Mouse (Mus musculus): Measurements from ENCODE around the gene Ppm1d. TPM values are rescaled to one million over a fixed set of nuclear protein-coding genes. Genes with fewer than 3 reads are reported as not detected.

The Ppm1d gene
- polyA plus RNA-seq, 1 experiment from 2014 or later, result 28.1 TPM

DNA sequence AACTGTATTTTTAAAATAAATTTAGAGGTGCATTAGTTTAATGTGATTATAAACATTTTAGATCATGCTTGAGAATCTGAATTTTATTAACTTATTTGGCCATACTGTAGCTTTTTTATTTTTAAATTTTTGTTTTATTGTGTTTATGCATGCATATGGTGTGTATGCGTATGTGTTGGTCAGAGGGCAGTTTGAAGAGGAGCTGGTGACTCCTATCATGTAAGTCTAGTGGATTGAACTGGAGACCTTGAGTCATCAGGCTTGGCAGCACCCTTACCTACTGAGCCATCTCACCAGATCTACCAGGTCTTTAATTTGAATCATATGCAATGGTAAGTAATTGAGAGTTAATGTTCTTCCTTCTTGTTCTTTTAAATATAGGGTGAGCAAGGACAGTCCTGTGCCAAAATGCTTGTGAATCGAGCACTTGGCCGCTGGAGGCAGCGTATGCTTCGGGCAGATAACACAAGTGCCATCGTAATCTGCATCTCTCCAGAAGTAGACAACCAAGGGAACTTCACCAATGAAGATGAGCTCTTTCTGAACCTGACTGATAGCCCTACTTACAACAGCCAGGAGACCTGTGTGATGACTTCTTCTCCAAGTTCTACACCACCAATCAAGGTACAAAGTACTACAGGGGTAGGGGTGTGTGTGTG, 28.3 kb downstream of the Ppm1d start:
- Histone ChIP-seq H3K36me3 (ENCODE audit: control insufficient read depth, insufficient read depth, low read length) (peaks cover 8% of the 10 kb centered on the region), H3K9ac (ENCODE audit: low read length) (no peak overlapping the region), H3K27me3 (ENCODE audit: control insufficient read depth, insufficient read depth, low read length) (no peaks in the 10 kb centered on the region), H3K4me3 (ENCODE audit: low read depth, low read length) (no peak overlapping the region), H3K4me1 (ENCODE audit: control insufficient read depth, insufficient read depth, low read length) (no peaks in the 10 kb centered on the region), H3K27ac (replicated peaks; ENCODE audit: low read depth, low read length) (no peak overlapping the region), H3K4me2 (ENCODE audit: low read depth, severe bottlenecking) (no peak overlapping the region), H3K9me3 (ENCODE audit: control insufficient read depth, low read length) (no peaks in the 10 kb centered on the region)
- WGBS, result 93% methylated on average over 6 of the region's 6 CpGs
- ATAC-seq (ENCODE audit: insufficient number of reproducible peaks, low FRiP score, low TSS enrichment, low read depth), result no peak
- no peak for DNase-seq (ENCODE audit: low spot score)

DNA sequence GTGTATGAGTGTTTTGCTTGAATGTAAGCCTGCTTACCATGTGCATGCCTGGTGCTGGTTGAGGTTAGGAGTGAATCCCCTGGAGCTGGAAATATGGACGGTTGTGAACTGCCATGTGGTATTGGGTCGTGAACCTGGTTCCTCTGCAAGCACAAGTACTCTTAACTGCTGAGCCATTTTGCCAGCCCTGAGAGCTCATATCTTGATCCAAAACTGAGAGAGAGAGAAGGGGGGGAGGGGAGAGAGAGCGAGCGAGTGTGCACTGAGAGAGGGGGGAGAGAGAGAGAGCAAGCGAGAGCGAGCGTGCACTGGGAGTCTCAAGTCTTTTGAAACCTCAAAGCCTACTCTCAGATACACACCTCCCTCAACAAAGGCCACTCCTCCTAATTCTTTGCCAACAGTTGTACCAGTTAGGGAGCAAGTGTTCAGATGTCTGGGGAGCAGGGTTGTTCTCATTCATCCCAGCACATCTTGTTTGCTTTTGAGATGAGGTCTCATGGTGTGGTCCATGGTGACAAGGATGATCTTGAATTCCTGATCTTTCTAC, 29.1 kb downstream of the Ppm1d start:
- Histone ChIP-seq H3K36me3 (ENCODE audit: control insufficient read depth, insufficient read depth, low read length) (peaks cover 8% of the 10 kb centered on the region), H3K4me3 (ENCODE audit: low read depth, low read length) (no peak overlapping the region)
- 92% methylated on average over 7 of the region's 7 CpGs for WGBS

GRCm38 (mm10) chr11:85352539-85353380, 41.7 kb downstream of the Ppm1d start, which contains the start of gene Bcas3:
TSS of gene Bcas3 (plus strand) at chr11:85353167.
- H3K27ac ChIP-seq (replicated peaks; ENCODE audit: low read depth, low read length), result no peak within 1 kb of the TSS
- no peaks in the 10 kb centered on the region for H3K9me3 ChIP-seq (ENCODE audit: control insufficient read depth, low read length)
- peak; percentile 98 for DNase-seq (ENCODE audit: low spot score)
- no peaks in the 10 kb centered on the region for H3K36me3 ChIP-seq (ENCODE audit: control insufficient read depth, insufficient read depth, low read length)
- peak within 1 kb of the TSS; percentile 57 for H3K4me2 ChIP-seq (ENCODE audit: low read depth, severe bottlenecking)
- peak; percentile 98 for ATAC-seq (ENCODE audit: insufficient number of reproducible peaks, low FRiP score, low TSS enrichment, low read depth)
- under 1% methylated on average over 47 of the region's 47 CpGs for WGBS
- H3K27me3 ChIP-seq (ENCODE audit: control insufficient read depth, insufficient read depth, low read length), result no peaks in the 10 kb centered on the region
- H3K9ac ChIP-seq (ENCODE audit: low read length), result peak within 1 kb of the TSS; percentile 70
- 0 out of 2 replicates have a peak, but pooled peaks cover 2% of the 10 kb centered on the region for H3K4me1 ChIP-seq (ENCODE audit: control insufficient read depth, insufficient read depth, low read length)
- H3K4me3 ChIP-seq (ENCODE audit: low read depth, low read length), result peak within 1 kb of the TSS; percentile 73

More for the DNA sequence above, 29.1 kb downstream of the Ppm1d start:
- Histone ChIP-seq H3K9ac (ENCODE audit: low read length) (no peak overlapping the region), H3K4me1 (ENCODE audit: control insufficient read depth, insufficient read depth, low read length) (no peaks in the 10 kb centered on the region), H3K4me2 (ENCODE audit: low read depth, severe bottlenecking) (no peak overlapping the region), H3K9me3 (ENCODE audit: control insufficient read depth, low read length) (no peaks in the 10 kb centered on the region), H3K27ac (replicated peaks; ENCODE audit: low read depth, low read length) (no peak overlapping the region), H3K27me3 (ENCODE audit: control insufficient read depth, insufficient read depth, low read length) (no peaks in the 10 kb centered on the region)
- ATAC-seq (ENCODE audit: insufficient number of reproducible peaks, low FRiP score, low TSS enrichment, low read depth) (no peak), DNase-seq (ENCODE audit: low spot score) (no peak)

GRCm38 (mm10) chr11:85353819-85354218, 42.8 kb downstream of the Ppm1d start:
- no peak for ATAC-seq (ENCODE audit: insufficient number of reproducible peaks, low FRiP score, low TSS enrichment, low read depth)
- WGBS, result 73% methylated on average over 4 of the region's 4 CpGs
- Histone ChIP-seq H3K27me3 (ENCODE audit: control insufficient read depth, insufficient read depth, low read length) (no peaks in the 10 kb centered on the region), H3K4me2 (ENCODE audit: low read depth, severe bottlenecking) (peak overlapping the region; percentile 57), H3K4me1 (ENCODE audit: control insufficient read depth, insufficient read depth, low read length) (0 out of 2 replicates have a peak, but pooled peaks cover 2% of the 10 kb centered on the region), H3K27ac (replicated peaks; ENCODE audit: low read depth, low read length) (no peak overlapping the region), H3K9ac (ENCODE audit: low read length) (no peak overlapping the region), H3K4me3 (ENCODE audit: low read depth, low read length) (peak overlapping the region; percentile 73), H3K36me3 (ENCODE audit: control insufficient read depth, insufficient read depth, low read length) (no peaks in the 10 kb centered on the region), H3K9me3 (ENCODE audit: control insufficient read depth, low read length) (no peaks in the 10 kb centered on the region)
- no peak for DNase-seq (ENCODE audit: low spot score)

- 97% methylated on average over 6 of the region's 6 CpGs for whole genome bisulfite sequencing
- Histone ChIP-seq H3K27ac (replicated peaks; ENCODE audit: low read depth, low read length) (no peak overlapping the region), H3K36me3 (ENCODE audit: control insufficient read depth, insufficient read depth, low read length) (no peaks in the 10 kb centered on the region), H3K27me3 (ENCODE audit: control insufficient read depth, insufficient read depth, low read length) (no peaks in the 10 kb centered on the region), H3K9ac (ENCODE audit: low read length) (no peak overlapping the region), H3K4me3 (ENCODE audit: low read depth, low read length) (no peak overlapping the region), H3K4me1 (ENCODE audit: control insufficient read depth, insufficient read depth, low read length) (no peaks in the 10 kb centered on the region), H3K9me3 (ENCODE audit: control insufficient read depth, low read length) (no peaks in the 10 kb centered on the region), H3K4me2 (ENCODE audit: low read depth, severe bottlenecking) (no peak overlapping the region)
- ATAC-seq (ENCODE audit: insufficient number of reproducible peaks, low FRiP score, low TSS enrichment, low read depth) (no peak), DNase-seq (ENCODE audit: low spot score) (no peak)
Measured at GRCm38 (mm10) chr11:85359641-85360040, 48.6 kb downstream of the Ppm1d start.

- Histone ChIP-seq H3K36me3 (ENCODE audit: control insufficient read depth, insufficient read depth, low read length) (peaks cover 2% of the 10 kb centered on the region; the same call in 1 of the 2 replicates), H3K4me2 (ENCODE audit: low read depth, severe bottlenecking) (no peak overlapping the region), H3K27ac (replicated peaks; ENCODE audit: low read depth, low read length) (no peak overlapping the region), H3K27me3 (ENCODE audit: control insufficient read depth, insufficient read depth, low read length) (no peaks in the 10 kb centered on the region), H3K4me1 (ENCODE audit: control insufficient read depth, insufficient read depth, low read length) (no peaks in the 10 kb centered on the region), H3K9me3 (ENCODE audit: control insufficient read depth, low read length) (no peaks in the 10 kb centered on the region), H3K4me3 (ENCODE audit: low read depth, low read length) (no peak overlapping the region), H3K9ac (ENCODE audit: low read length) (no peak overlapping the region)
- WGBS, result 88% methylated on average over 8 of the region's 8 CpGs
- ATAC-seq (ENCODE audit: insufficient number of reproducible peaks, low FRiP score, low TSS enrichment, low read depth), result no peak
- no peak for DNase-seq (ENCODE audit: low spot score)
Measured at GRCm38 (mm10) chr11:85361621-85362020, 50.6 kb downstream of the Ppm1d start.

DNA sequence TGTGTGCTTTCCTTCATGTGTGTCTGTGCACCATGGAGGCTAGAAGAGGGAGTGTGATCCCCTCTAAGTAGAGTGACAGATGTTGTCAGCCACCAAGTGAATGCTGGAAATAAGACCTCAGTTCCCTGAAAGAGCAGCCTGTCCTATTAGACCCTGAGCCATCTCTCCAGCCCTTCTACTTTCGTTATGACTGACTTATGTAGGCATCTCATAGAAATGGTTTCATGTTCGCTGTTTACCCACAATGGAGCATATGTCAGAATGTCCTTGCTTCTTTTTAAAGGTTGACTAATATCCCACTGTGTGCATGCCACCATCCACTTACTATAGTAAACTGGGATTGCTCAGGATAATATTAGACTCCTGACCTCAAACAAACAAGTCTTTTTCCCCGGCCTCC, 55.1 kb downstream of the Ppm1d start:
- Histone ChIP-seq H3K27ac (replicated peaks; ENCODE audit: low read depth, low read length) (no peak overlapping the region), H3K9ac (ENCODE audit: low read length) (no peak overlapping the region), H3K27me3 (ENCODE audit: control insufficient read depth, insufficient read depth, low read length) (no peaks in the 10 kb centered on the region), H3K4me2 (ENCODE audit: low read depth, severe bottlenecking) (no peak overlapping the region), H3K4me1 (ENCODE audit: control insufficient read depth, insufficient read depth, low read length) (no peaks in the 10 kb centered on the region), H3K9me3 (ENCODE audit: control insufficient read depth, low read length) (no peaks in the 10 kb centered on the region), H3K4me3 (ENCODE audit: low read depth, low read length) (no peak overlapping the region), H3K36me3 (ENCODE audit: control insufficient read depth, insufficient read depth, low read length) (peaks cover 2% of the 10 kb centered on the region; the same call in 1 of the 2 replicates)
- WGBS, result 87% methylated on average over 3 of the region's 3 CpGs
- DNase-seq (ENCODE audit: low spot score) (no peak), ATAC-seq (ENCODE audit: insufficient number of reproducible peaks, low FRiP score, low TSS enrichment, low read depth) (no peak)

DNA sequence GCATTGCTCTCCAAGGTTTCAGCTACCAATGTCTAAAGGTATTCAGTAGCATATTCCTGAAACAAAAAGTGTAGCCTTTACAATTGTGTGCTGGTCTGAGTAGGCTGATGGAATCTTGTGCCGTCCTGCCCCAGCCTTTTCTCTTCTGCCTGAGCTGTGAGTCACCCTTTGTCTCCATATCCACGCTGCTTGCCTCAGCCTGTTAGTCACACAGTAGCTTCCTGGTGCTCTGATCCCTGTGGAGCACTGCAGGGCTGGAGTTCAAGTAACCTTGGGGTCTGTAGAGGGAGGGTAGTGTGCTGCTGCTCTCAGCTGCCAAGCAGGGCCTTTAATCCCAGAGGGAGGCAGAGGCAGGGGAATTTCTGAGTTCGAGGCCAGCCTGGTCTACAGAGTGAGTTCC, 56.8 kb downstream of the Ppm1d start:
- WGBS, result 85% methylated on average over 3 of the region's 3 CpGs
- Histone ChIP-seq H3K4me3 (ENCODE audit: low read depth, low read length) (no peak overlapping the region), H3K4me2 (ENCODE audit: low read depth, severe bottlenecking) (no peak overlapping the region), H3K36me3 (ENCODE audit: control insufficient read depth, insufficient read depth, low read length) (peaks cover 2% of the 10 kb centered on the region; the same call in 1 of the 2 replicates), H3K9me3 (ENCODE audit: control insufficient read depth, low read length) (no peaks in the 10 kb centered on the region), H3K27me3 (ENCODE audit: control insufficient read depth, insufficient read depth, low read length) (no peaks in the 10 kb centered on the region), H3K9ac (ENCODE audit: low read length) (no peak overlapping the region), H3K27ac (replicated peaks; ENCODE audit: low read depth, low read length) (no peak overlapping the region), H3K4me1 (ENCODE audit: control insufficient read depth, insufficient read depth, low read length) (no peaks in the 10 kb centered on the region)
- ATAC-seq (ENCODE audit: insufficient number of reproducible peaks, low FRiP score, low TSS enrichment, low read depth) (no peak), DNase-seq (ENCODE audit: low spot score) (no peak)
